Mouse (Mus musculus): Measurements from ENCODE around the gene Srsf5. TPM values are rescaled to one million over a fixed set of nuclear protein-coding genes. Genes with fewer than 3 reads are reported as not detected.

Srsf5 gene
- polyA plus RNA-seq (2014; fragmentation: Illumina TruSeq; extraction: RNeasy Lipid Tissue Mini Kit (QIAGEN cat#74804); ENCODE audit: low read depth, low replicate concordance), result 692 TPM

DNA sequence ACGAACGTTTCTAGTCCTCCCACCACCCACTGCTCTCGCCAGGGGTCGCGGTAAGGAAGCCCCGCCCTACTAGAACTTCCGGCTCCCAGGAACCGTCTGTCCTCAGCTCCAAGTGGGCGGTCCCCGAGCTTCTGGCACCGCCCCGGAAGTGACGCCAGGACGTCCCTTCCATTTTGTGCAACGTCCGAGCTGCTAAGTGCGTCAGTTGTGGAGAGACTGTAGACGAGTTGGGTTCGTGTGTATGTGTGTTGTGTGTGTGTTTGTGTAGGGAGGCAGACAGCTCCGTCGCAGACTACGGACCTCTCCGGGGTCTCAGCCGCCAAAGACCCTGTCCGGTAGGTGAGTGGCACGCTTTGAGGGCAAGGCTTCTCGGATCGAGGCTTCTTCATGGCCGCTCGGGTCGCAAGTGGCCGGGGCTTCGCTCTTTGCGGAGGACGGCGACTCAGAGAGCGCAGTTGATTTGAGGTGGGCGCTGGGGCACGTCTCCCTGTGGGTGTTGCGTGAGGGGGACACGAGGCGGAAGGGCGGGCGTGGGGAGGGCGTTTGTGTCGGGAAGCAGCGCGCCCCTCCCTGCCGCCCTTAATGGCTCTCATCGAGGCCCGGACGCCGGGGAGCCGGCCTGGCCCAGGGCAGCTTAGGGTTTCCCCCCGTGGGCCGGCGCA is at the start of gene Srsf5:
Gene Srsf5 (plus strand): TSS at position 171 of the 662 bp plus-strand sequence.

GRCm38 (mm10) chr12:80968605-80969004 is 23.3 kb downstream of the Srsf5 start, which contains the start of gene Slc10a1:
TSS of gene Slc10a1 (minus strand) at chr12:80968705.

Other genes with a start within 250 kb of the Srsf5 start
- not detected for gene Ccdc177, start 184.8 kb upstream of the Srsf5 start, polyA plus RNA-seq (2014; fragmentation: Illumina TruSeq; extraction: RNeasy Lipid Tissue Mini Kit (QIAGEN cat#74804); ENCODE audit: low read depth, low replicate concordance)
- gene Susd6, start 155.0 kb upstream of the Srsf5 start, polyA plus RNA-seq (2014; fragmentation: Illumina TruSeq; extraction: RNeasy Lipid Tissue Mini Kit (QIAGEN cat#74804); ENCODE audit: low read depth, low replicate concordance), result 38.5 TPM
- gene Slc10a1, start 23.2 kb downstream of the Srsf5 start, polyA plus RNA-seq (2014; fragmentation: Illumina TruSeq; extraction: RNeasy Lipid Tissue Mini Kit (QIAGEN cat#74804); ENCODE audit: low read depth, low replicate concordance), result not detected
- gene Smoc1, start 81.3 kb downstream of the Srsf5 start, polyA plus RNA-seq (2014; fragmentation: Illumina TruSeq; extraction: RNeasy Lipid Tissue Mini Kit (QIAGEN cat#74804); ENCODE audit: low read depth, low replicate concordance), result 83.8 TPM

Data from adipose tissue, adult 10 weeks (tissue).